Mouse (Mus musculus) right cerebral cortex, postnatal 25 days (tissue): ENCODE results near the gene Clec12a.
"Not testable (repeated sequence)": the region's sequence is repeated elsewhere in the genome, so short reads cannot be mapped to it uniquely, and the experiment has no call there.

Experiments
- DNase-seq: peaks from one replicate; pipeline ENCODE4 v3.0.0; 2022

Clec12a gene

GRCm38 (mm10) chr6:129342391-129342790 lies at the start of gene Clec12a:
Gene Clec12a (plus strand): TSS chr6:129342691.
- DNase-seq, result not testable (repeated sequence)

DNA sequence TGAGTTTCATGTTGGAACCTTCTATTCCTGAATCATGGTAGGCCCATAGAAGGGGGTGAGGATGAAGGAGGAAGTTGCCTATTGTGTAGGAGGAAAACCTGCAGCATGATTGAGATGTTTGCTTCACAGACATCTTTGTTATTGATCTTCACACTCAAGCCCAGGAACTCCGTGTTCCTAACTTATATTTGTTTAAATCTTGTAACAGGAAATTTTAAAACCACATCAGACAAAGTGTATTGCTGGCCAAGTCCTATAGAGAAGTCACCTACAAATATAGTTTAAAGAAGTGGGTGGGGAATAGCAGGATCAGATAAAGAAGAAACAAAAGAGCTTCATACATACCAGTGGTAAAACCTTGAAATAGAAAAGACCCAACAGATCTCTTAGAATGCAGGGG lies 38.3 kb upstream of the Clec12a start:
- DNase-seq, result no peak

DNA sequence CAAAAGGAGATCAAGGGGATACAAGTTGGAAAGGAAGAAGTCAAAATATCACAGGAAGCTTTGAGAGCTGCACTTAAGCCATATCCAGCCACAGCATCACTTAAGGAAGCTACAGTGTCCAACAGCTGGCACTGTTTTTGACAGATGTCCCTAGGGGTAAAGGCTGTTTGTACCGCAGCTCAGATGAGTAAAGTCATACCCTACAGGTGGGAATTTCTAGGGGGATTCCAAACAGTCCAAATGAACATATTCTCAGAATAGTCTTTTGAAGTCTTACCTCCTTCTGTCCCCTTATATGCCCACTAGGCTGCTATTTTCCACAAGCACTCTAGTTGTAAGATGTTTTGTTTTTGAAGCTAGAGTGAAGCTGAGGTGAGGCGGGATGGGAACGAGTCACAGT lies 30.0 kb upstream of the Clec12a start:
- DNase-seq, result no peak

GRCm38 (mm10) chr6:129314655-129315168 lies 27.8 kb upstream of the Clec12a start:
- no peak for DNase-seq

DNA sequence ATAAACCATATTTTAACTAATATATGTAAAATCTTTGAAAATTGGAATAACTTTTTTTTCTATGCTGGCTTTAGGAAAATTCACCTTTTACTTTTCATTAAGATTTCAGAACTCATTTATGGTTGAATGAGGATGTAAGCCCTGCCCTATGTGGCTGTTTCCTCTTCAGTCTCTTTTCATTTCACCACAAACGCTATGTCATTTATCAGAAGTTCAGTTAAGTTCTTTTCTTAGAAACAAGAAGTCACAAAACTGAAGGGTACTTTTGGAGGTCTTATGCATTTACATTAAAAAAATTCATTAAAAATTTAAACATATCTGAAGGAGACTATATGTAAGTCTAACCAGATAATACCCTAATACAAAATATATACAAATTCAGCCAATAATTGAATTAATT lies 26.8 kb upstream of the Clec12a start:
- no peak for DNase-seq

DNA sequence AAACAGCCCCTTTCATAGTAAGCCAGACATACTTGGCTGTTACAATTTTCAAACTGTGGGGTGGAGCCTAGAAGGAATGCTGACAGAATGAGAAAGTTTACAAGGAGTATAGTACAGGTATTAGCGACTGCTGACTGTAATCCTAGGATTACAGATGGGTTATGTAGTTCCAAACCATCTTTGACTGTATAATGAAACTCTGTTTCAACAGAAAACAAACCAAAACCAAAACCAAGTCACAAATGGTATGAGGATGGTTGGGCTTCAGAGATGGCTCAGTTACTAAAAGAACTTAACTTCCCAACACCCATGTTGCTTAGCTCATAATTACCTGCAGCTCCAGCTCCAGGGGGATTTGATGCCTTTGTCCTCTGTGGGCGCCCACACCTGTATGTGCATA lies 26.0 kb upstream of the Clec12a start:
- DNase-seq, result no peak

DNA sequence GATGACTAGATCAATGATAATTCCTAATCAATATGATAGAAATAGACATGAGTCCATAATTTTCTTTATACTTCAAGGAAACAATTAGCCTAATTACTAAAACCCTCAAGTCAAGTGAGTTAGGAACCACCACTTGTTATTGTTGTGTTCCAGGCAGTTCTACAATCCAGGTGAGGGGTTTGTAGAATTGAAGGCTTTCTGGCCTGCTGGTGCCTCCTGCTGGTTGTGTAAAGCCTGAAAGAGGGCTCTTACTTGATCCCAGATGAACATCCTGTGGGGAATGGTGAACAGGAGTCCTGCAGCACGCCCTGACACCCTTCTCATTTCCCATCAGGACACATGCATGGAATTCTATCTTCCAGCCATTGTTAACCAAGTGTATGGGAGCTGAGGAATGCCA lies 24.1 kb upstream of the Clec12a start:
- no peak for DNase-seq

DNA sequence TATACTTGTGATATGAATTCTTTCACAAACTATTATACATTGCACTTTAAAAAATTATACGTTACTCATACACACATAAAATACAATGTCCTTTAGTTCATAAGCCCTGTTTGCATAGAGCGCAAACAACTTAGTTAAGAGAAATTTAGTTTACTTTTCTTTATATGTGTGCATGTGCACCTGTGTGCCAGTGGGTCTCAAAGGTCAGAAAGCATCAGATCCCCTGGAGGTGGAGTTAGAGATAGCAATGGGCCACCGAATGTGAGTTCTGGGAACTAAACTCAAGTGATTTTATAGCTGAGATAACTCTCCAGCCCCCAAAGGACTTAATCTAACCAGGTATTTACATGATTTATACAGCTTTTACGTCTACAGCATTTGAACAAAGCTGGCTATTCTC lies 23.2 kb upstream of the Clec12a start:
- no peak for DNase-seq

- no peak for DNase-seq
Measured at GRCm38 (mm10) chr6:129326016-129326415, 16.5 kb upstream of the Clec12a start.

GRCm38 (mm10) chr6:129326568-129327150 lies 15.8 kb upstream of the Clec12a start:
- DNase-seq, result no peak

- DNase-seq, result no peak
Measured at GRCm38 (mm10) chr6:129331610-129332009, 10.9 kb upstream of the Clec12a start, which contains the start of gene 4922502D21Rik. Gene 4922502D21Rik (minus strand): TSS chr6:129331796.

- peak; percentile 42 for DNase-seq
Measured at GRCm38 (mm10) chr6:129333674-129334078, 8.8 kb upstream of the Clec12a start.

DNA sequence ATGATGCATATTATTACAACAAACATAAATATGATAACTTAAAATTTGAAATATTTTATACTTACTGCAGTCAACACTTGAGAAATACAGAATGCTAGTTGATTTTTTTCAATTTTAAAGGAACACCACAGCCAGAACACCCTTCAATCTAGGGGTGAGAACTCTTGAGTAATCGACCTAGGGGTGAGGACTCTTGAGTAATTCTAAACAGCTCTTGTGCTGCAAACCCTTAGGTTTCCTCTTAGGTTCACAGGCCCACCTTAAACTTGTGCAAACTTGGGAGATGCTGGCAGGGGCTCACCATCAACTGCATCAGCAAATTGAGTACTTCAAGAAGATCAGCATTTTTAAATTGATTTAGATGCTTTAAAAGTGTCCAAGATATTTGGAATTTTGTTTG lies 4.7 kb upstream of the Clec12a start:
- no peak for DNase-seq

DNA sequence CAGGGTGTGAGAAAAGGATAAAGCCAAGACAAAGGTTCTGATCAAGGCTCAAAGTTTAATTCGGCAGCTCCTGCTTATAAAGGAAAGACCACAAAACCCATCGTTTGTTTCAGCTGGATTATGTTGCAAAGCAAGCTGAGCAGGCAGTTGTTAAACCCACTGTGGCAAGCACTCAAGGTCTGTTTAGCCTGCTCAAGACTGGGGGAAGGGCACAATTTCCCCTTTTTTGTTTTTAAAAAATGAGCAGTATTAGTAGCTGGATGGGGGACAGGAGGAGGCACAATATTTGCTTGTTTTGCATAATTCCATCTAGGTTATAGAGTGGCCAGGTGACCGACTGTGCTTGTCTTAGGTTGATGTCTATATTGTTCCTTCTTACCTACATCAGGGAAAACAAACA lies 1.9 kb downstream of the Clec12a start:
- no peak for DNase-seq

GRCm38 (mm10) chr6:129349524-129350352 lies 7.2 kb downstream of the Clec12a start:
- no peak for DNase-seq

DNA sequence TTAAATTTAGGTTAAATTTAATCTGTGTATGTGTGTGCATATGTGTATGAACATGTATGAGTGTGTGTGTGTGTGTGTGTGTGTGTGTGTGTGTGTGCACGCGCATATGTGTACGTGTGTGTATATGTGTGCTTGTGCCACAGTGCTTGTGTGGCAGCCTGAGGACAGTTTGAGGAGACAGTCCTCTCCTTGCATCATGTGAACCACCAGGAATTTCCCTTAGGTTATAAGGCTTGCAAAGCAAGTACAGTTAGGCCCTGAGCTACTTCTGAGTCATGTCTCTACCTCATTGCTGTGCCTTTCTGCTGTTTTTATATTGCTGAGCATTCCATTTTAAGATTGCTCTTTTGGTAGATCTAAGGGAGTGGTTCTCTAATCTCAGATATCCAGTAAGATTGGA lies 8.6 kb downstream of the Clec12a start:
- no peak for DNase-seq

GRCm38 (mm10) chr6:129355774-129356173 lies 13.3 kb downstream of the Clec12a start:
- DNase-seq, result no peak

- DNase-seq, result no peak
Measured at GRCm38 (mm10) chr6:129356430-129356829, 13.9 kb downstream of the Clec12a start.

DNA sequence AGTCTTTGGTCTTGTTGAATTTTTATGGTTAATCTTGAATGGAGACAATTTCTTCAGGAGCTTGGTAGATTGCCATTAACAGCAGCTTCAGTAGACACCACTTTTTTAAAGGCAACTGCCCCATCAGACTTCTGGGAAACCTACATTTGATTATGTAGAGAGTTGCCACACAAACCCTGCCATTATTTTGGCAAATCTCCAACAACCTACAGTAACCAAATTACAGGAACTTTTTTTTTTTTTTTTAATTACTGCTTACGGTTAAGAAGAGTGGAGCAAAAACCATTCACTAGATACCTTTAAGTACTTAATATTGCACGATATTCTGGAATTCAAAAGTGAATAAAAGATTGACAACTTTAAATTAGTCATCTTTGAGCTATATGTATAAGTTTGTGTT lies 17.0 kb downstream of the Clec12a start:
- no peak for DNase-seq

DNA sequence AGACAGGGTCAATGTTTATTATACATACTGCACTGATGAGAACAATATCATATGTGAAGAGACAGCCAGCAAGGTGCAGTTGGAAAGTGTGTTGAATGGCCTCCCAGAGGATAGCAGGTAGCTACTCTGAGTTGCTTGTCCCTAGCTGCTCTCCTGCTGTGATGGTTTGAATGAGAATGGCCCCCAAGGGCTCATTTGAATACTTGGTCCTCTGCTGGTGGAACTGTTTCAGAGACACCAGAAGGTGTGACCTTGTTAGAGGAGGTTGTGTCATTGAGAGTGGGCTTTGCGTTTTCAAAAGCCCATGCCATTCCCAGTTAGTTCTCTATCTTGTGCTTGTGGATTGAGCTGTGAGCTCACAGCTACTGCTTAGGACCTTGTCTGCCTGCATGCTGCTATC lies 21.5 kb downstream of the Clec12a start:
- no peak for DNase-seq

GRCm38 (mm10) chr6:129365959-129366359 lies 23.5 kb downstream of the Clec12a start:
- peak; percentile 14 for DNase-seq

DNA sequence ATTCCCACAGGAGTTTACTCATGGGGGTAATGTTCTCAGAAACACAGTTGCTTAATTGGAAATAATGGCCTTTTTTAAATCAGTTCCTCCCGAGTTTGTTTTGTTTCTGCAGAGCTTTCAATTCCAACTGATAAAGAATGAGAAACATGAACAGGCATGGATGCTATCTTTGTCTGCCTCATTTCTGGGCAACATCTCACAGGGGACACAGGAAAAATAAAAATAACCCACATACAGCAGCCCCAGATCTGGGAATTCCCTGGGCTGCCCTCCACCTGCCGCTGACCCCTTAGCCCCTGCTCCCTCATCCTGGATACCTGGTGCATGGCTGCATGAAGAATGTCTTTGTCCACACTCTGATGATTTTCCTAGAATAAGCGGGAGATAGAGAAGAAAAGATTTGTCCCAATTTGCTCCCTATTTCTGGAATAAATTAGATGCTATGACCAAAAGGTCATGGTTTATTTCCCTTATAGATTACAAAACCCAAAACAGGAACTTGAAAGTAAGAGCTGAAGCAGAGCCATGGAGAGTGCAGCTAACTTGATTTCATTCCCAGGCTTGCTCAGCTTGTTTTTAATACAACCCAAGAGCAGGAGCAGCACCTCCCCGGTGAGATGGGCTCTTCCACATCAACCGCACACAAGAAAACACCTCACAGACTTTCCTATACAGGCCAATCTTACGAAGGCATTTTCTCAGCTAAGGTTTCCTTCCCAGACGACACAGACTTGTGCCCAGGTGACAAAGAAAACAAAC lies 27.1 kb downstream of the Clec12a start:
- no peak for DNase-seq

- no peak for DNase-seq
Measured at GRCm38 (mm10) chr6:129374937-129375471, 32.5 kb downstream of the Clec12a start.
